Mouse (Mus musculus): ENCODE measurements at regions not wholly inside any gene's neighbourhood (a gene's known extent, or its start where the extent isn't known, plus 50 kb on each side); places are given as distances from the start of the nearest gene placed in this dataset.

DNA sequence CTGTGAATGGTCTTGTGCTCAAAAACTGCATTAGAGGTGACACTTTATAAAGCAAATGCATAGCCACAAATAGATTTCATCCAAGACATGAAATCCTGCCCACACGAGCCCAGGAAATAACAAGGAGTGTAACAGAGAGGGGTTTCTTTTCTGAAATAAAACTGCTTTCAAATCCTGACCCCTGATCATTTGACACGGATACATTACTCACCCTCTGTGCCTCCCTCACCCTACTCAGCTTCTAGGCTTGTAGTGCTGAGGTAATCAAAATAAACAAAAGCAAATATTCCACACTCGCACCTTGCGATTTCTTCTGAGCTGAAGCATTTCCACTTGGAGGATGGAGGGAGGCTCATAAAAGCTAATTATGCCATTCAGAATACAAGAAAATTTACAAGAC is 108.4 kb upstream of the Ifne start:
- TF ChIP-seq CTCF (IDR thresholded peaks at IDR 0.05; ENCODE audit: borderline replicate concordance, insufficient read depth, low read length) = no peak
- TF ChIP-seq POLR2A (IDR thresholded peaks at IDR 0.05; ENCODE audit: low read depth, low read length) = no peak
- Histone ChIP-seq H3K4me3 (ENCODE audit: insufficient read depth, low read length) (no peak overlapping the region), H3K27ac (ENCODE audit: insufficient read depth, low read length) (no peak overlapping the region), H3K4me1 (ENCODE audit: control insufficient read depth, insufficient read depth, low read length) (no peaks in the 10 kb centered on the region)

DNA sequence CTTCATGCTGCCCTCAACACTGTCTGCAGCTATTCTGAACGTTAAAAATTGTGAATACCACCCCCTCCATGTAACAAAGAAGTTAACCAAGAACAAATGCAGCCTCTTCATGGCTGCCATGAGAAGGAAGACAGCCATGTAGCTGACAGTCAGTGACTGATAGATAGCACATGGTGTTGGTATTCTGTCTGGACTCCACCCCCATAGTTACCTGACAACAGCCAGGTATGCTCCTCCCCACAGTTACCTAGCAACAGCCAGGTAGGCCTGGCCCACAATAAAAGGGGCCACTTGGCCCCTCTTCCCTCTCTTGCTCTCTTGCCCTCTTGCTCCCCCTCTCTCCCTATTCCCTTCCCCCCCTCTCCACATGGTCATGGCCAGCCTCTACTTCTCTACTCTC is 107.1 kb upstream of the Ifne start:
- no peaks in the 10 kb centered on the region for H3K4me1 ChIP-seq (ENCODE audit: control insufficient read depth, insufficient read depth, low read length)
- no peak overlapping the region for H3K4me3 ChIP-seq (ENCODE audit: insufficient read depth, low read length)
- H3K27ac ChIP-seq (ENCODE audit: insufficient read depth, low read length) = no peak overlapping the region
- no peak for TF ChIP-seq POLR2A (IDR thresholded peaks at IDR 0.05; ENCODE audit: low read depth, low read length)
- no peak for TF ChIP-seq CTCF (IDR thresholded peaks at IDR 0.05; ENCODE audit: borderline replicate concordance, insufficient read depth, low read length)

DNA sequence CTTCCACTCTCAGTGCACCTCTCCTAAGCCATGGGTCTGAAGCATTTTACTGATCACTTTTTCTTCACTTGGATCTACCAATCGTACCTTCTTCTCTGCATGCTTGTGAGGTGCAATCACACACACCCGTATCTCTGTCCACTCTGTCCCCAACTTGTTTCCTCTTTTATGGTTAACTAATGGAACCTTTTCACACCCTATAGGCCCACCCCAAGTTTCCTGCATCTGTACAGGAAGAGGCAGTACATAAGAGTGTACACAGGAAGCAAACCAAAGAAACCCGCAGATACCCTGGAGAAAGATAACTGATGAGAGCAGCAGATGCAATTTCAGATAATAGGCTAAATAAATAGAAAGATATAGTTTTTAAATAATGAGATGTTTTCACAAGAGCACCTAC is 102.5 kb upstream of the Ifne start:
- TF ChIP-seq POLR2A (IDR thresholded peaks at IDR 0.05; ENCODE audit: low read depth, low read length) (no peak), CTCF (IDR thresholded peaks at IDR 0.05; ENCODE audit: borderline replicate concordance, insufficient read depth, low read length) (no peak)
- Histone ChIP-seq H3K4me1 (ENCODE audit: control insufficient read depth, insufficient read depth, low read length) (no peaks in the 10 kb centered on the region), H3K4me3 (ENCODE audit: insufficient read depth, low read length) (no peak overlapping the region), H3K27ac (ENCODE audit: insufficient read depth, low read length) (no peak overlapping the region)

DNA sequence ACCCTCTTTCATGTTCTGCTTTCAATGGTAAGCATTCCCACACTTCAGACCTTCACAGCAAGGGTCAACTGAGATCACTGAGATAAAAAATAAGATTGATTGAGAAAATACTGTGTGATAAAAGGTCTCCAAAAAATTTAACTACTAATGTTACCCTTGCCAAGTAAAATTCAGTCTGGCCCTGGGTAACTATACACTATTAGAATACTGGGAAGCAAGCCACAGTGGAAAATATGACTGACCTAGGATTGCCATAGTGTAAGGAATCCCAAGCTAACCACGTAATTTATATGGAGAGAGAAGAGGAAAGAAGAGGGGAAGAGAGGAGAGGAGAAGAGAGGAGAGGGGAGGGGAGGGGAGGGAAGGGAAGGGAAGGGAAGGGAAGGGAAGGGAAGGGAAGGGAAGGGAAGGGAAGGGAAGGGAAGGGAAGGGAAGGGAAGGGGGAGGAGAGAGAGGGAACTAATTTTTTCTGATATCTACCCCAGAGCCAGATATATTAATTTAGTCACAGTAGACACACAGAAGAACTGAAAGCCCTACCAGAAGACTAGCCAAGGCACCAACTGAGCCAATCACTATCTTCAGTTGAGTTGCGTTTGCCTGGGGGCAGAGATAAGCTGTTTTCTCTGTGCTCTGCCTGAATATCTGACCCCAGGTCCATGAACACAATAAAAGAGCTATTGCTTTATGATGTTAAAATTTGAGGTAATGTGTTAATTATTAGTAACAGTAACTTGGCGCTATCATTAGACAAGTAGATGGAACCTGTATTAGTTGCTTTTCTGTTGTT is 97.3 kb upstream of the Ifne start:
- peaks cover 2% of the 10 kb centered on the region; the same call in 1 of the 2 replicates for H3K4me1 ChIP-seq (ENCODE audit: control insufficient read depth, insufficient read depth, low read length)
- TF ChIP-seq POLR2A (IDR thresholded peaks at IDR 0.05; ENCODE audit: low read depth, low read length) (no peak), CTCF (IDR thresholded peaks at IDR 0.05; ENCODE audit: borderline replicate concordance, insufficient read depth, low read length) (no peak)
- H3K4me3 ChIP-seq (ENCODE audit: insufficient read depth, low read length) = no peak overlapping the region
- peak overlapping the region; percentile 91 for H3K27ac ChIP-seq (ENCODE audit: insufficient read depth, low read length)

DNA sequence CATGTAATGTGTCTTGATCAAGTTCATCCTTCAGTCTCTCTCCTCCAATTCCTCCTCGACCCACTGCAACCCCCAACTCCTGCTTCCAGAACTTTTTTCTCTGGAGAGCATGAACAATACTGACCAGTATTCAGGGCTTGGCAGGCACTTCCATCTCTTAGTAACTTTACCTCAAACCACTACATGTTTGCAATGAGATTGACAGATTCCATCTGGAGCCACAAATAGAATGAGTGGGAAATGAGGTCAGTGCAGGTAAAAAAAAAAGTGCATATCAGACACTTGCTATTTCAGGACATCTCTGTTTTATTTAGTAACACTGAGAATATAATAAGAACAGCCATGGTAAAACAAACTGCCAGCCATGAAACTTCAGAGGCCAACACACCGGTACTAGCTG is 94.5 kb upstream of the Ifne start:
- Histone ChIP-seq H3K27ac (ENCODE audit: insufficient read depth, low read length) (peak overlapping the region; percentile 90), H3K4me3 (ENCODE audit: insufficient read depth, low read length) (no peak overlapping the region), H3K4me1 (ENCODE audit: control insufficient read depth, insufficient read depth, low read length) (peaks cover 2% of the 10 kb centered on the region; the same call in 1 of the 2 replicates)
- TF ChIP-seq POLR2A (IDR thresholded peaks at IDR 0.05; ENCODE audit: low read depth, low read length) (no peak), CTCF (IDR thresholded peaks at IDR 0.05; ENCODE audit: borderline replicate concordance, insufficient read depth, low read length) (no peak)

DNA sequence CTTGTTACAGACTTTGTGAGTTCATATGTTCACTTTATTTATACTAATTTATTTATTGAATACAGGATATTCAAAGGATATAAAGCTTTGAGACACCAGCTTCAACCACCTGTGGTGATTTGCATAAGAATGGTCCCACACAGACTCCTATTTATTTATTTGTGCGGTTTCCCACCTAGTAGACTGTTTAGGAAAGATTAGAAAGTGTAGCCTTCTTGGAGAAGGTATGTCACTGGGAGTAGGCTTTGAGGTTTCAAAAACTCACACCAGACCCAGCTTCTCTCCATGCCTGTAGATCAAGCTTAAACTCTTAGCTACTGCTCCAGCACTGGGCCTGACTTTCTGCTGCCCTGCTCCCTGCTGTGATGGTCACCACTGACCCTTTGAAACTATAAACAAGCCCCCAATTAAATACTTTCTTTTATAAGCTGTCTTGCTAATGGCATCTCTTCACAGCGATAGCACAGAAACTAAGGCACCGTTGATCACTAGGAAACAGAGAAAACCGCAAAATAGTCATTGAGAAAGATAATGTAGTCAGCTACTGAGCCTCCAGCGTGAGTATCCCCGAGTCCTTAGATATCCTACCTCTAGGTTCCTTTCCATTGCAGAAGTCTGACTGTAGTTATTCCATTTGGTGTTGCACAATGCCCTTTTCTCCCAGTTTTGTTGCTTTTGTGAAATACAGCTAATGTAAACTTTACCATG is 89.3 kb upstream of the Ifne start:
- no peak for TF ChIP-seq POLR2A (IDR thresholded peaks at IDR 0.05; ENCODE audit: low read depth, low read length)
- TF ChIP-seq CTCF (IDR thresholded peaks at IDR 0.05; ENCODE audit: borderline replicate concordance, insufficient read depth, low read length) = no peak
- Histone ChIP-seq H3K4me3 (ENCODE audit: insufficient read depth, low read length) (no peak overlapping the region), H3K27ac (ENCODE audit: insufficient read depth, low read length) (no peak overlapping the region), H3K4me1 (ENCODE audit: control insufficient read depth, insufficient read depth, low read length) (no peaks in the 10 kb centered on the region)

DNA sequence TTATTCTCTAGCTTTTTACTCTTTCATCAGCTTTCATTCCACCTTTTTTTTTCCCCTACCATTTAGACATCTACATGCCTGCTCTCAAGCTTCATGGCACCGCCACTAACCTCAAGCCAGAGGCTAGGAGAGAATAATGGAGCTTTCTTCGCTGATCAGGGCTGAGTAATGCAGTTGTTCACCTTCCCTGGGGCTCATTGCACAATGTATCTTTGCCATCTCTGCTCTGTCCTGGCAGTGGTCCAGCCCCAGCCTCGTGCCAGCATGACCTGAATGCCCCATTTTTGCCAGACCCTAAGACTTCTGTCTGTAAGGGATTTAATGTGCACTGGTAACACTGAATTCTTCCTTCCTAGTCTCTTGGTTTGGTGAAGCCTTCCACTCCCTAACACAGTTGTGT is 79.6 kb upstream of the Ifne start:
- H3K27ac ChIP-seq (ENCODE audit: insufficient read depth, low read length) = peak overlapping the region; percentile 42; the same call in 1 of the 2 replicates
- no peak overlapping the region for H3K4me3 ChIP-seq (ENCODE audit: insufficient read depth, low read length)
- no peak for TF ChIP-seq POLR2A (IDR thresholded peaks at IDR 0.05; ENCODE audit: low read depth, low read length)
- TF ChIP-seq CTCF (IDR thresholded peaks at IDR 0.05; ENCODE audit: borderline replicate concordance, insufficient read depth, low read length) = no peak
- peaks cover 10% of the 10 kb centered on the region for H3K4me1 ChIP-seq (ENCODE audit: control insufficient read depth, insufficient read depth, low read length)

DNA sequence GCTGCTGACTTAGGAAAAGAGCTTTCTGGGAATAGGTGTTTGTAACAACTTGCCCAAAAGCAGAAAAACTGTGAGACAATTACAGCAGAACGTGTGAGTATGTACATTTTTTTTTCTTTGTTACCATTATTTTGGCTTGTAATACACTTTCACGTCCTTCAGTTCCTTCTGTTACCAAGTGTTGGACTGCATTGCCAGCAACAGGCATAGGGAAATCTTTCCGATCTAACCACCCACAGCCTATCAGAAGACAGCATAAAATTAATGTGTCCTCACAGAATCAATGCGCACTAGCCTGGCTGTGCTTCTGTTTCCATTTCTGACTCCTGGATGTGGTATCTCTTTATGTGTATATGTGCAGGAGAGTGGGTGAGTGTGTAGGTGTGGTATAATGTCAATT is 76.6 kb upstream of the Ifne start:
- TF ChIP-seq POLR2A (IDR thresholded peaks at IDR 0.05; ENCODE audit: low read depth, low read length) = no peak
- Histone ChIP-seq H3K27ac (ENCODE audit: insufficient read depth, low read length) (peak overlapping the region; percentile 69), H3K4me1 (ENCODE audit: control insufficient read depth, insufficient read depth, low read length) (peaks cover 10% of the 10 kb centered on the region), H3K4me3 (ENCODE audit: insufficient read depth, low read length) (no peak overlapping the region)

DNA sequence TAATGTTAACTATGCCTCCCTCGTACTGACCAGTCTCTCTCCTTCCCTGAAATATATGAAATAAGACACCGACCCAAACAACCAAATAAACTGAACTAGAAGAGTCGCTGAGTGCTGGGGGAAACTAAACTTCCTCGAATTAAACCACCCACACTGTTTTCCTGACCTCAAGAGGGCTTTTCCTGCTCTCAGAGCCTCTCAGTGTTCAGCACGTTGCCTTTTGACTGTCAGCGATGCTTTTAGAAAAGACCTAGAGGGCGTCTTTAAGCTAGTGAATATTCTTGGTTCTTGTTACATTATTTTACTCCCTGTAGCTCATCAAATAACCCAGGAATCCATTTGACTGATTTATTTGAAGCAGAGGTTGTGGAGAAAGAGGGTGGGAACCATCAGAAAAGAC is 76.2 kb upstream of the Ifne start:
- TF ChIP-seq POLR2A (IDR thresholded peaks at IDR 0.05; ENCODE audit: low read depth, low read length) = no peak
- no peak for TF ChIP-seq CTCF (IDR thresholded peaks at IDR 0.05; ENCODE audit: borderline replicate concordance, insufficient read depth, low read length)
- Histone ChIP-seq H3K4me1 (ENCODE audit: control insufficient read depth, insufficient read depth, low read length) (peaks cover 11% of the 10 kb centered on the region), H3K27ac (ENCODE audit: insufficient read depth, low read length) (peak overlapping the region; percentile 69), H3K4me3 (ENCODE audit: insufficient read depth, low read length) (no peak overlapping the region)

DNA sequence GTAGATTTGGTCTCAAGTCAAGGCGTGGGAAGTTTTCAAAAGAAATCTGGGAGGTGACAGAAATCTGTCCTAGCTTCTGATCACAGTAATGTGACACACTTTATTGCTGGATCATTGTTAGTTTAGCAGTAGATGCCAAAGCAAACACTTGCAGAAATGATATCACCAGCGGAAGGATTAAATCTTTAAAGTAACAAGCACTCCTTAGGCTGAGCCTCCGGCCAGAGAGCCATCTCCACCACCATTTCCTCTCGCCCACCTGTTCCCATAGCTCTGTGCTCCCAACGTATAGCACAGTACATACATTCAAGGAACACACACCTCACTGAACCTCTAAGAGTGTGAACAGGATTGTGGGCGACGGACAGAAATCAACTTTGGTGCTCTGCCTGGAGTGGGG is 75.6 kb upstream of the Ifne start:
- Histone ChIP-seq H3K4me1 (ENCODE audit: control insufficient read depth, insufficient read depth, low read length) (peaks cover 15% of the 10 kb centered on the region), H3K27ac (ENCODE audit: insufficient read depth, low read length) (peak overlapping the region; percentile 69; the same call in 1 of the 2 replicates), H3K4me3 (ENCODE audit: insufficient read depth, low read length) (no peak overlapping the region)
- no peak for TF ChIP-seq POLR2A (IDR thresholded peaks at IDR 0.05; ENCODE audit: low read depth, low read length)
- TF ChIP-seq CTCF (IDR thresholded peaks at IDR 0.05; ENCODE audit: borderline replicate concordance, insufficient read depth, low read length) = no peak

Data from embryonic fibroblast, embryonic 13.5 days (primary cell).